Mouse (Mus musculus): ENCODE measurements around the gene Nr5a1. TPM values are rescaled to one million over a fixed set of nuclear protein-coding genes. Genes with fewer than 3 reads are reported as not detected.

Nr5a1 gene
- total and polyA plus RNA-seq, 3 experiments = 0.04 TPM; not detected in 2

DNA sequence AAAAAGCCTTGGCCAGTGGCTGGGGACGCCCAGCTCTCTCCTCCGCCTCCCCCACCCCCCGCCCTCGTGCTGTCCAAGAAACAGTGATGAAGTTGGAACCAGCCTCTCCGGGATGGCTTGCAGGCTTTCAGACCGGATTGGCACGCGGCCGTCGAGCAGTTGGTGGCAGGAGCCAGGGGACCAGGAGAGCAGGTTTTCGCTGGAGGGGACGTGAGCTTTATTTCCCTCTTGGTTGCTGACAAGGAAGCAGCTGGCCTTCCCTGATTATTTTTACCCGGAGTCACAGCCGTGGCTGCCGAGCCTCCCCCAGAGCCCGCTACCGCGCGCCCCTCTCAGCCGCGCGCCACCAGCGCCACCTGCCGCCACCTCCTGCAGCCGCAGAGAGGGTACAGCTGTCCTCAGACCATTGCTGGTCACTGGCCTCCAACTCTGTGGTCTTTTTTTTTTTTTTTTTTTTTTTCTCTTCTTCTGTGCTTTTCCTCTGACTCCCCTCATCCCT is 56.0 kb downstream of the Nr5a1 start:
- Histone ChIP-seq H3K4me3 (replicated peaks in 1 of 3; ENCODE audit: low read depth in 2 of 3, low read length in 2 of 3, poor library complexity in 1 of 3) (peak overlapping the region in 2 of 3 experiments; percentile 35 to 44), H3K4me1 (ENCODE audit: control insufficient read depth in 1 of 2, insufficient read depth in 2 of 2) (peaks cover 1 to 2% of the 10 kb centered on the region in 2 experiments; a peak in 2 of 4 replicates), H3K27ac (ENCODE audit: insufficient read depth, low read depth) (no peak overlapping the region), H3K36me3 (replicated peaks in 1 of 2; ENCODE audit: control insufficient read depth in 1 of 2, insufficient read depth in 1 of 2, low read length in 1 of 2) (no peaks in the 10 kb centered on the region), H3K9me3 (replicated peaks; ENCODE audit: low read length) (peaks cover 4% of the 10 kb centered on the region), H3K27me3 (replicated peaks) (peaks cover 10% of the 10 kb centered on the region), H3K4me2 (ENCODE audit: insufficient read depth, low read depth, poor library complexity, severe bottlenecking) (peak overlapping the region; percentile 60; the same call in 1 of the 2 replicates), H3K79me2 (replicated peaks; ENCODE audit: control insufficient read depth, extremely low read depth, insufficient read depth, poor library complexity, severe bottlenecking) (no peaks in the 10 kb centered on the region), H3K9ac (ENCODE audit: insufficient read depth, low read depth) (no peak overlapping the region)
- TF ChIP-seq TCF12 (IDR thresholded peaks at IDR 0.05; ENCODE audit: low read depth, low read length) (0 out of 2 replicates have a peak, but pooled peaks have one; percentile 47), ZNF384 (IDR thresholded peaks at IDR 0.05; ENCODE audit: low read depth, low read length) (peak; percentile 89), E2F4 (IDR thresholded peaks at IDR 0.05; ENCODE audit: insufficient replicate concordance, low read depth, low read length) (no peak), CTCF (conservative IDR thresholded peaks at IDR 0.05 in 1 of 2, IDR thresholded peaks at IDR 0.05 in 1 of 2; ENCODE audit: low read depth in 2 of 2, low read length in 2 of 2) (peak; percentile 29 to 94; a peak in 3 of 4 replicates), NELFE (IDR thresholded peaks at IDR 0.05; ENCODE audit: low read depth, low read length) (0 out of 2 replicates have a peak, but pooled peaks have one; percentile 33), MAX (IDR thresholded peaks at IDR 0.05; ENCODE audit: low read length) (peak; percentile 44; the same call in 1 of the 2 replicates), ELF1 (IDR thresholded peaks at IDR 0.05; ENCODE audit: low read depth, low read length) (0 out of 2 replicates have a peak, but pooled peaks have one; percentile 28), SMC3 (IDR thresholded peaks at IDR 0.05; ENCODE audit: low read depth, low read length) (peak; percentile 77), RAD21 (IDR thresholded peaks at IDR 0.05; ENCODE audit: low read depth, low read length) (peak; percentile 86), IRF4 (IDR thresholded peaks at IDR 0.05; ENCODE audit: low read depth, low read length) (peak; percentile 53; the same call in 1 of the 2 replicates), PAX5 (IDR thresholded peaks at IDR 0.05; ENCODE audit: low read length) (no peak), BHLHE40 (IDR thresholded peaks at IDR 0.05; ENCODE audit: low read depth, low read length) (0 out of 2 replicates have a peak, but pooled peaks have one; percentile 16), ZKSCAN1 (IDR thresholded peaks at IDR 0.05; ENCODE audit: borderline replicate concordance, low read depth, low read length) (no peak), CHD1 (IDR thresholded peaks at IDR 0.05; ENCODE audit: low read depth, low read length) (no peak), MAZ (IDR thresholded peaks at IDR 0.05; ENCODE audit: low read depth, low read length) (0 out of 2 replicates have a peak, but pooled peaks have one; percentile 74), TBP (conservative IDR thresholded peaks at IDR 0.05; ENCODE audit: low read depth, low read length) (no peak), ZMIZ1 (IDR thresholded peaks at IDR 0.05; ENCODE audit: low read depth, low read length) (no peak), EP300 (IDR thresholded peaks at IDR 0.05; ENCODE audit: low read length) (no peak), GABPA (IDR thresholded peaks at IDR 0.05; ENCODE audit: insufficient replicate concordance, low read depth, low read length) (no peak)
- dilution Hi-C loops (cut with MboI; ENCODE audit: extremely low pct_ligation_motif_present, extremely low pct_unique_long_range_greater_than_20kb, low sequenced_read_pairs) = no loop called here
- no peak for DNase-seq (ENCODE audit: extremely low read depth)
- in situ Hi-C loops (cut with MboI; ENCODE audit: low pct_ligation_motif_present, low pct_unique_long_range_greater_than_20kb, low sequenced_read_pairs) = loop anchor here (25.0 kb wide), 1 partner anchor 204 kb away; no protein-coding TSS in a partner anchor

DNA sequence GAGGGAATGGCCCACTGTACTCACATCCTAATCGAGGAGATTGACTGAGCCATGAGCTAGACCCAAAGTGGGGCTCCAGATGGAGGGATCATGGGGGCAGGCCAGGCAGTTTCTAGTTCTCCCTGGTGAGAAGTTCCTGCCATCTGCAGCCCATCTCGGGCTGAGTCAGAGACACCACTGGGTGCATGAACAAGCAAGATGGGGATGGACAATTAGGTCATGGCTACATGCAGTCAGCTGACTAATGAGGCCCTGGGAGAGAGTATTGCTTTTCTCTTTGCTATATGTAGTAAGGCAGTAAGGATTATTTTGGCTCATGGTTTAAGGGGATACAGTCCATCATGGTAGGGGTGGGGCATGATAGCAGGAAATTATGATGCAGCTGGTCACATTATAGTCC is 60.6 kb downstream of the Nr5a1 start:
- H3K27ac ChIP-seq (ENCODE audit: insufficient read depth, low read depth) = no peak overlapping the region
- H3K4me1 ChIP-seq (ENCODE audit: control insufficient read depth in 1 of 2, insufficient read depth in 2 of 2) = peaks cover 8 to 9% of the 10 kb centered on the region in 2 experiments; a peak in 3 of 4 replicates
- dilution Hi-C loops (cut with MboI; ENCODE audit: extremely low pct_ligation_motif_present, extremely low pct_unique_long_range_greater_than_20kb, low sequenced_read_pairs) (no loop called here), in situ Hi-C loops (cut with MboI; ENCODE audit: low pct_ligation_motif_present, low pct_unique_long_range_greater_than_20kb, low sequenced_read_pairs) (loop anchor here (25.0 kb wide), 1 partner anchor 209 kb away; no protein-coding TSS in a partner anchor)
- no peak overlapping the region for H3K4me3 ChIP-seq (replicated peaks in 1 of 3; ENCODE audit: low read depth in 2 of 3, low read length in 2 of 3, poor library complexity in 1 of 3)
- DNase-seq (ENCODE audit: extremely low read depth) = no peak
- no peak overlapping the region for H3K4me2 ChIP-seq (ENCODE audit: insufficient read depth, low read depth, poor library complexity, severe bottlenecking)
- H3K9me3 ChIP-seq (replicated peaks; ENCODE audit: low read length) = peaks cover 6% of the 10 kb centered on the region
- no peaks in the 10 kb centered on the region for H3K79me2 ChIP-seq (replicated peaks; ENCODE audit: control insufficient read depth, extremely low read depth, insufficient read depth, poor library complexity, severe bottlenecking)
- TF ChIP-seq BHLHE40 (IDR thresholded peaks at IDR 0.05; ENCODE audit: low read depth, low read length) (0 out of 2 replicates have a peak, but pooled peaks have one; percentile 11), PAX5 (IDR thresholded peaks at IDR 0.05; ENCODE audit: low read length) (no peak), TCF12 (IDR thresholded peaks at IDR 0.05; ENCODE audit: low read depth, low read length) (no peak)
- H3K27me3 ChIP-seq (replicated peaks) = peaks cover 7% of the 10 kb centered on the region
- no peak overlapping the region for H3K9ac ChIP-seq (ENCODE audit: insufficient read depth, low read depth)
- no peaks in the 10 kb centered on the region for H3K36me3 ChIP-seq (replicated peaks in 1 of 2; ENCODE audit: control insufficient read depth in 1 of 2, insufficient read depth in 1 of 2, low read length in 1 of 2)
